Mouse (Mus musculus) ES-Bruce4 (cell line): ENCODE results near the gene Fes. TPM values are rescaled to one million over a fixed set of nuclear protein-coding genes. Genes with fewer than 3 reads are reported as not detected.

Experiments used
- H3K27ac ChIP-seq: 2 replicates; pipeline ENCODE4 v1.5.1; 2012; ENCODE audit warnings: low read length, inconsistent platforms; ENCODE audit not compliant: insufficient read depth
- H3K27me3 ChIP-seq: 2 replicates; pipeline ENCODE4 v1.6.1; 2012; ENCODE audit warnings: mild to moderate bottlenecking, low read length, inconsistent platforms; ENCODE audit not compliant: control insufficient read depth, poor library complexity, insufficient read depth, severe bottlenecking
- H3K36me3 ChIP-seq: 2 replicates; pipeline ENCODE4 v1.6.1; 2012; ENCODE audit warnings: inconsistent platforms, mild to moderate bottlenecking, low read length, moderate library complexity; ENCODE audit not compliant: control insufficient read depth, poor library complexity, insufficient read depth, severe bottlenecking
- H3K4me1 ChIP-seq: one replicate; pipeline ENCODE4 v1.8.1; 2011; ENCODE audit warnings: low read length; ENCODE audit not compliant: control insufficient read depth, insufficient read depth
- H3K4me3 ChIP-seq: 2 replicates; pipeline ENCODE4 v1.5.1; 2011; ENCODE audit warnings: low read depth, mild to moderate bottlenecking, low read length
- H3K9ac ChIP-seq: 2 replicates; pipeline ENCODE4 v1.6.1; 2012; ENCODE audit warnings: low read depth, mild to moderate bottlenecking, inconsistent platforms; ENCODE audit not compliant: poor library complexity, severe bottlenecking
- H3K9me3 ChIP-seq: replicated peaks from 2 replicates; pipeline ENCODE4 v1.6.1; 2012; ENCODE audit warnings: mild to moderate bottlenecking, low read length, inconsistent platforms; ENCODE audit not compliant: control insufficient read depth, poor library complexity, insufficient read depth, severe bottlenecking
- CTCF ChIP-seq: IDR thresholded peaks from one replicate; pipeline ENCODE4 v1.8.1; 2011; ENCODE audit warnings: low read depth, low read length
- EP300 ChIP-seq: IDR thresholded peaks from 2 replicates; pipeline ENCODE4 v1.6.1; 2011; ENCODE audit warnings: low read depth, low read length; ENCODE audit not compliant: insufficient read depth
- POLR2A ChIP-seq: IDR thresholded peaks from one replicate; pipeline ENCODE4 v1.8.1; 2011; ENCODE audit warnings: low read length; ENCODE audit not compliant: insufficient read depth
- polyA plus RNA-seq: library from polyadenylated mRNA; stranded (reverse); fragments of >200 nt; gene quantifications from 2 replicates; pipeline ENCODE4 v1.2.4, GENCODE M21; 2011; ENCODE audit warnings: low read depth; ENCODE audit not compliant: missing spikeins, insufficient read depth, insufficient read length

Gene Fes
- polyA plus RNA-seq, 1 experiment, result 0.76 TPM

GRCm38 (mm10) chr7:80352920-80353319 lies 34.8 kb downstream of the Fes start:
- H3K4me3 ChIP-seq, result no peak overlapping the region
- no peaks in the 10 kb centered on the region for H3K9me3 ChIP-seq
- H3K27me3 ChIP-seq, result no peaks in the 10 kb centered on the region
- no peak for TF ChIP-seq CTCF
- no peak for TF ChIP-seq POLR2A
- TF ChIP-seq EP300, result no peak
- no peak overlapping the region for H3K27ac ChIP-seq
- H3K4me1 ChIP-seq, result peaks cover 2% of the 10 kb centered on the region
- H3K9ac ChIP-seq, result no peak overlapping the region
- H3K36me3 ChIP-seq, result no peaks in the 10 kb centered on the region

GRCm38 (mm10) chr7:80350808-80351207 lies 36.9 kb downstream of the Fes start:
- Histone ChIP-seq H3K4me3 (no peak overlapping the region), H3K27ac (no peak overlapping the region), H3K27me3 (no peaks in the 10 kb centered on the region), H3K4me1 (peaks cover 4% of the 10 kb centered on the region), H3K9ac (no peak overlapping the region), H3K36me3 (no peaks in the 10 kb centered on the region), H3K9me3 (no peaks in the 10 kb centered on the region)
- TF ChIP-seq CTCF, result no peak
- no peak for TF ChIP-seq POLR2A
- no peak for TF ChIP-seq EP300

GRCm38 (mm10) chr7:80347670-80348586 lies 39.8 kb downstream of the Fes start:
- no peak for TF ChIP-seq POLR2A
- no peak for TF ChIP-seq EP300
- TF ChIP-seq CTCF, result no peak
- no peaks in the 10 kb centered on the region for H3K27me3 ChIP-seq
- peaks cover 4% of the 10 kb centered on the region for H3K4me1 ChIP-seq
- H3K9ac ChIP-seq, result no peak overlapping the region
- H3K27ac ChIP-seq, result peak overlapping the region; percentile 5
- no peaks in the 10 kb centered on the region for H3K36me3 ChIP-seq
- no peak overlapping the region for H3K4me3 ChIP-seq
- H3K9me3 ChIP-seq, result no peaks in the 10 kb centered on the region

- TF ChIP-seq EP300 (no peak), CTCF (no peak), POLR2A (no peak)
- no peak overlapping the region for H3K4me3 ChIP-seq
- H3K27ac ChIP-seq, result 0 out of 2 replicates have a peak overlapping the region, but pooled peaks have one; percentile 21
- H3K9me3 ChIP-seq, result no peaks in the 10 kb centered on the region
- no peaks in the 10 kb centered on the region for H3K36me3 ChIP-seq
- H3K27me3 ChIP-seq, result no peaks in the 10 kb centered on the region
- H3K4me1 ChIP-seq, result peaks cover 4% of the 10 kb centered on the region
- no peak overlapping the region for H3K9ac ChIP-seq
Measured at GRCm38 (mm10) chr7:80346830-80347229, 40.9 kb downstream of the Fes start.

- TF ChIP-seq EP300, result no peak
- no peak for TF ChIP-seq POLR2A
- TF ChIP-seq CTCF, result no peak
- Histone ChIP-seq H3K27me3 (no peaks in the 10 kb centered on the region), H3K27ac (no peak overlapping the region), H3K9ac (no peak overlapping the region), H3K36me3 (no peaks in the 10 kb centered on the region), H3K9me3 (no peaks in the 10 kb centered on the region), H3K4me3 (no peak overlapping the region), H3K4me1 (peaks cover 4% of the 10 kb centered on the region)
Measured at GRCm38 (mm10) chr7:80346173-80346572, 41.6 kb downstream of the Fes start.
